Mouse (Mus musculus): ENCODE results near the gene Ppt1. TPM values are rescaled to one million over a fixed set of nuclear protein-coding genes. Genes with fewer than 3 reads are reported as not detected.

Ppt1 gene
- polyA plus RNA-seq, 1 experiment from 2014 or later: 61.2 TPM

Other genes with a start within 250 kb of the Ppt1 start
- gene 9530002B09Rik, start 147.0 kb upstream of the Ppt1 start, polyA plus RNA-seq (2015; fragmentation: Nextera tagmentation; extraction: Ambion mirVana): not detected in 2 replicates
- gene Cap1, start 49.8 kb downstream of the Ppt1 start, polyA plus RNA-seq (2015; fragmentation: Nextera tagmentation; extraction: Ambion mirVana): 49.7 and 50.8 TPM in 2 replicates
- gene Mfsd2a, start 124.9 kb downstream of the Ppt1 start, polyA plus RNA-seq (2015; fragmentation: Nextera tagmentation; extraction: Ambion mirVana): 0.98 and 1.0 TPM in 2 replicates
- 0.75 and 1.4 TPM in 2 replicates for gene Mycl, start 159.4 kb downstream of the Ppt1 start, polyA plus RNA-seq (2015; fragmentation: Nextera tagmentation; extraction: Ambion mirVana)
- gene Trit1, start 180.4 kb downstream of the Ppt1 start, polyA plus RNA-seq (2015; fragmentation: Nextera tagmentation; extraction: Ambion mirVana): 10.5 and 10.6 TPM in 2 replicates